Mouse (Mus musculus): Measurements from ENCODE around the gene Sec14l1.

Sec14l1 gene

DNA sequence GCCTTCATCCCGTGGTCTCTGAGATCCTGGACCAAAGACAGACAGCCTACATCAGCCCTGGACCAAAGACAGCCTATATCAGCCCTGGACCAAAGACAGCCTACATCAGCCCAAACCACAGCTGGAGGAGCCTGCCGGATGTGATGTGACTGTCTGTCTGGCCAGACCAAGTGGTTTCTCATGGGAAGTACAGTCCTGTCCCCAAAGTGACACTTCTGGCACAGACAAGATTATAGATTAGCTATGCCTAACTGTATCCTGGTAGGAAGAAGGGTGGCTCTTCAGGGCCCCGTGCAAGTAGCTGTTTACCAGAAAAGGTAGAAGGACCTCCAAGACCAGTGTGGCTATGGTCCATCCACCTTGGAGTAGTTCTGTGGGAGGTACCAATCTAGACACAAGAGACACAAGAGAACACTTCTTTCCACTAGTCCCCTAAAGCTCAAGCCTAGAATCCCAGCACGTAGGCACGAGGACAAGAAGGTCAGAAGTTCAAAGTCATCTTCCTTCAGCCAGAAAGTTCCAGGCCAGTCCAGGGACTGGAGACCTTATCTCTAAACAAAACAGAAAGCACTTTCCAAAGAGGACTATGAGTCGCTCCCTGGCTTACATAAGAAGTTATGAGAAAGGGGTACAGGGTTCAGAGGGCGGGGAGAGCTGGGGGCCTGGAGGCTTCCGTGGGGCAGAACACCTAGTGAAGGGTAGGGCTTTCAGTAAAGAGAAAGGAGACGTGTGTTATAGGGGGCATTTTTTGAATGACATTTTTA, 27.8 kb upstream of the Sec14l1 start:
- no peak for DNase-seq (ENCODE audit: extremely low spot score, low spot score)

- DNase-seq (ENCODE audit: extremely low spot score, low spot score), result no peak
Observed at GRCm38 (mm10) chr11:117088271-117088991, 26.5 kb upstream of the Sec14l1 start.

GRCm38 (mm10) chr11:117089673-117090419, 25.1 kb upstream of the Sec14l1 start:
- no peak for DNase-seq (ENCODE audit: extremely low spot score, low spot score)

GRCm38 (mm10) chr11:117091406-117091805, 23.6 kb upstream of the Sec14l1 start:
- DNase-seq (ENCODE audit: extremely low spot score, low spot score), result no peak

DNA sequence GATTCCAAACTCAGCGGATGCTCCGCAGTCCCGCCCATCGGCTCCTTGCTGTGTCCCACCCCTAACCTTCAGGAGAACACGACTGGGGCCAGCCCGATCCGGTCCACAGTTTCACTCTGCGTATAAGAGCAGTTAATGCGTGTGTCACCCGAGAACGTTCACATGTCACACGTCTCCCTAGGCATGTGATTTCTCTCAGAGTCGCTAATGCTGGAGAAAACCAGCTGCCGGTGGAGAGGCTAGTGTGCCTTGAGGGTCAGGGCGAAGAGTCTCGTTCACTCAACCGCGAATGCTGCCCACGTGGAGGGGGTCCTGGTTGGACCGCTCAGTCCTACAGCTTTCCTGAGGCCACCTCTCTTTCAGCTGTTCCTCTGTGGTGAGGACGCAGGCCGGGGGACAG, 23.1 kb upstream of the Sec14l1 start:
- DNase-seq (ENCODE audit: extremely low spot score, low spot score), result no peak

DNA sequence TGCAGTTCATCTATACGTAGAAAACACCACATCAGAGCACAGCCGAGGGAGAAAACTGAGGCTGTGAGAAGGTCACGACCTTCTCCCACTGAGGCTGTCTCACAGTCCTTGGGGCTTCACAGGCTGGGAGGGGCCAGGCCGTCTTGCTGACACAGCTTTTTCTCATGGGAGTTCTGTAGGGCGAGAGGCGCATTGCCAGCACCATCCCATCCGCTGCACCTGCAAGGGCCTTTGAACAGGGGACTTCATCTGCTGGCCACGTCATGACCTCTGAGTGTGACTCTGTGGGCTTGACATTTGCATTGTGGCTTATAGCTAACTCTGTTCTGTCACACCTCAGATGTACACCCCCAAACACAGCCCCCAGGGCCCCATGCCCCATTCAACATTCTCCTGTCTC, 22.3 kb upstream of the Sec14l1 start:
- no peak for DNase-seq (ENCODE audit: extremely low spot score, low spot score)

- DNase-seq (ENCODE audit: extremely low spot score, low spot score), result no peak
Observed at GRCm38 (mm10) chr11:117093900-117094552, 20.9 kb upstream of the Sec14l1 start.

- no peak for DNase-seq (ENCODE audit: extremely low spot score, low spot score)
Observed at GRCm38 (mm10) chr11:117094646-117095045, 20.3 kb upstream of the Sec14l1 start.

DNA sequence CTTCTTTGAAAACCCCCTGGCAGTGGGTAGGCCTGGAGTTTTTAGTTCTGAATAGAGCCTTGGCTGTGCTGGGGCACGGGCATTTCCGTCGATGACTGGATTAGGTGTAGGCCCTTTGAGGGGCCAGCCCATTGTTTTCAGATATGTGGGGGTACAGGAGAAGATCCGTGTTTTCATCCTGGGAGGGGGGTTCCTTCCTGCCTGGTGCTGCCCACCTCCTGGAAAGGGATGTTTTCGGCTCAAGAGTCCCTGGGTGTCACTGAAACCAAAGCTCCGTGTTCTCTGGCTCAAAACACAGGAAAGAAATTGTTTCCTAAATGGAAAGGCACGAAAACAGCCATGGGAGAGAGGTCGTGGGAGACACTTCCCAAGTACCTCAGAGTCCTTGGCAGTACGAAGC, 17.9 kb upstream of the Sec14l1 start:
- no peak for DNase-seq (ENCODE audit: extremely low spot score, low spot score)

DNA sequence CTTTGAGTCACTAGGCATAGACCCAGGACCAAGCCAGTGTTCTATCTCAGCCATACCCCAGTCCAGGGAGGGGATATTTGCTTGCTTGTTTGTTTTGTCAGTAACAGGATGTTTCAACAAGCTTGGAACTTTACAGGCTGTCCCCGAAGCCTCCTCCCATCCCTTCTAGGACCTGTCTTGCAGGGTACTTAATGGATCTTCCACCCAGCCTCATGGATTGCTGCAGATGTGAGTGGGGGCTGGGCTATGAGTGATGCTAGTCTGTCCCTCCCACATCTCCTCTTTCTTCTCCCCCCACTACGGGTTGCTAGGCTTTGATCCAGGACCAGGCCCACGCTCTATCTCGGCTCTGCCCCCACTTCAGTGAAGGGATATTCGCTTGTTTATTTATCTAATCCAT, 16.8 kb upstream of the Sec14l1 start:
- DNase-seq (ENCODE audit: extremely low spot score, low spot score), result no peak

GRCm38 (mm10) chr11:117098784-117099183, 16.2 kb upstream of the Sec14l1 start:
- no peak for DNase-seq (ENCODE audit: extremely low spot score, low spot score)

DNA sequence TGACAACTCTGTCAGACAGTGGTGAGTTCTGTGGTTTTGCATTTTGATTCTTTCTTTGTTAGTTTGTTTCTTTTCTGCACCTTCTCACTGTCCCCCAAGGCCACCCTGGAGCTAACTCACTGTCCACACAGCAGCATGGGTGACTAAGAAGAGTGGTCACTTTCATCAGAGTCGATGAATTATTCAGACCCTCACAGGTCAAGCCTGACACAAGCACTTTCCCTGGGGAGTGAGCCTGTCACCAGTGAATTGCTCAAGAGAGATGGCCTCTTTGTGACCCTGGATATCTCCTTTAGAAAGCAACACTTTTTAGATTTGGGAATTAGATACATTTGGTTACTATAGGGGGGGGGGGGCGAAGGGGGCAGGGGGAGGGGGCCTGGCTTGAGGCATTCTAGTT, 15.6 kb upstream of the Sec14l1 start:
- no peak for DNase-seq (ENCODE audit: extremely low spot score, low spot score)

DNA sequence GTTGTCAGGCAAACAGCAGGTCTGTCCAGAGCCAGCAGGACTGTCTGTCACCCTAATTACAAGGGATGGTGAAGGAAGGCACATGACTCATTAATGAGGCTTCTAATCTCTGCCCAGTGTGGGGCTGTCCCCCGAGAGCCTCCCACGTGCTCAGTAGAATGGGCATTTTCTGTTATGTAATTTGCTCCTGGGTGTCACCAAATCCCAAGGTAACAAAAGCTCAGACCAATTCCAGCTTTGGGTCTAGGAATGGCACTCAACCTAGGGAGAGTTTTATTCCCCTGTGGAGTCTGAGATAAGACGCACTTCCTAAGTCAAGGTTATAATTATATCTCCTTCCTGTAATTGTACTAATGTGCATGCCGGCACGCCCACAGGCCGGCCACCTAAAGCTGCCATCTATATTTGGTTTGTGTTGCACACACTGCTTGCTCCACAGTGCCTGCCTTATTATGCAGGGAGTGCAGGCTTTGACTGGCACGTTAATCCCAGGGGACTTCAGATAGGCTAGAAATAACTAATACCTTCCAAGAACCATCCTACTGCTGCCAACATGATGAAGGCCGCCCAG, 13.5 kb upstream of the Sec14l1 start:
- DNase-seq (ENCODE audit: extremely low spot score, low spot score), result no peak

DNA sequence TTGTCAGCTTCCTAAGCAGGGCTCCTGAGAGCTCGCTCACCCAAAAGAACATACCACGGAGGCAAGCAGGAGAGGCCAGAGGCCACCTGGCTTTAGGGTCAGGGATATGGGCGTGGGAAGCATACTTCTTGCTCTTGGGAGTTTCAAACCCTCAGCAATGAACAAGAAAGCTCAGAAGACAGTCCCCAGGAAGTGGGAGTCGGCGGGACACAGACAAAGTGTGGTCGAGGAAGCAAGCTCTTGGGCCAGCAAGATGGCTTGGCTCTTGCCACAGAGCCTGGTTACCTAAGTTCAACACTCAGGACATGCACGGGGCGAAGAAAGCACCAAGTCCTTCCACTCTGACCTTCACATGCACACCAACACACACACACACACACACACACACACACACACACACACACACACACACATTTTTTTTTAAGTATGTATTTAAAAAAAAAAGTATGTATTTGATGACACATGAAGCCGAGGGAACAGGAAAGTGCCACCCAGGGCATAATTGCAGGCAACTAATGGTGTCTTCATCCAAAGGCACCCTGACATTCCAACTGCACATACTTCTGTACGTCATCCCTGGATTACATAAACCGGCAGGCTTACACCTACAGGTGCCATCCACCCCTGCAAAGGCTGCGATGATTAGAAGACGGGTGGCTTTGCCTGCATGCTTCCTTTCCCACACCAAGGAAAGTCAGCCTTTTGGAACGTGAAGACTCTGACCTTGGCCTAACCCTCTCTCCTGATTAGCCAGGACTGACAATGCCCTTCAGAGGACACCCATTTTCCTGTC, 12.8 kb upstream of the Sec14l1 start:
- DNase-seq (ENCODE audit: extremely low spot score, low spot score), result no peak

DNA sequence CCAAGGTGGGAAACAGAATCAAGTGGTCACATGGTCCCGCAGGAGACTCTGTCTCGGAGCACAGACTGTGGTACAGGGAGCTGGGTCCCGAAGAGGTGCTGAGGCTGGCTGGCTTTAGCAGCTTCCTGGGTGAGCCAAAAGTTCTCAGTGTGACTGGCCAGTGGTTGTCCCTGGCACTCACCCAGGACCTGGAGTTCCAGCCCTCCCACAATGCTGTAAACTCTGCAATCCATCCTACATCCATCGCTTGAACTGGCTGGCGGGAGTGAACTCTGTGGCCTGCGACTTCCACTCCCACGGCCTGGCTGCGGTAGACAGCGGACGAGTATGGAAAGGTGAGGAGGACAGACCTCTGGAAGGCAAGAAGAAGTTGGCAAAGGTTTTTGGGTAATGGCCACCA, 11.4 kb upstream of the Sec14l1 start:
- no peak for DNase-seq (ENCODE audit: extremely low spot score, low spot score)

DNA sequence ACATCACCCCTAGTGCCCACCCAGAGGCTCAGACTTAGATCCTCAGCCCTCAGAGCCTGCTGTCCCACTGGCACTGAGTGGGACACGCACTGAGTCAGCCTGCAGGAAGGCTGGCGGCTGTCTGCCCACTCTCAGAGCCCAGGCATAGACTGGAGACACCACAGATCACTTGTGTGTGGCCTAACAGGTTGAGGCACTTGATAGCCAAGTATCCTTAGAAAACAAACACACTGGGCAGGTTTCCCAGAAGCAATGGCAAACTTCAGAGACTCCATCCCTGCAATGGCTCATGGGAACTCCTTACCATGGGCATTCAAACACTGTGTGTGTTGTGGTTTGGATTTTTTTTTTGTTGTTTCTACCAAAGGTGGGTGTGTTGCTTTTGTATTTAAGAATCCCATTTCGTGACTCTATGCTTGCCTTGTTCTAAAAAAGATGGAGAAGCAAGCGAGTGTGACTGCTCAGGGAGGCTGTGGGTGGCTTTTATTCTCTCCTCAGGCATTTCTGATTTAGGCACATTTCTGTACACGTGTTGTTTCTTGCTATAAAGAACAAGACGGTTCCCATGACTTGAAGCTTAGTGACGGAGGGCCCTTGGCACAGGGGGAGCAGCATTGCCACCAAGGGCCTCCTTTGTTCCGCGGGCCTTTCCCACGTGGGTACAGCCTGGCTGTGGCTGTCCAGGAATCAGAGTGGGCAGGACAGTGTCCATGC, 10.8 kb upstream of the Sec14l1 start:
- no peak for DNase-seq (ENCODE audit: extremely low spot score, low spot score)

DNA sequence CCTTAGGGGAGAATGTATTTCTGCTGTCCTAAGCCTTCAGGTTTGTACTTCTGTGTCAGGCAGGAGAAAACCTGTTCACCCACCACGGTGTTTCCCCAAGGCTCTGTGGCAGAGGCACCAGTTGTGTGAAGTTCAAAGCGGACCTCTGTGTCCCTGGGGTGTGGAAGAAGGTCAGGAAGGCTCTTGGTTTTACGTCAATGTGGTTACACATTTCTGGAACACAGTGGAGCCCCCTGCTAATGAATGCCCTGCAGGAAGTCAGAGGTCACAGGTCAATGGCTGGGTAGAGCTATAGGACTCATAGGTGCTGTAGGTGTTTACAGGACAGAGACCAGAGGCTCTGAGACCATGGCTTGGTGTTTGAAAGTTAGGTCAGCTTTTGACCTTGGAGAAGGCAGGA, 9.7 kb upstream of the Sec14l1 start:
- no peak for DNase-seq (ENCODE audit: extremely low spot score, low spot score)

GRCm38 (mm10) chr11:117105850-117106249, 9.1 kb upstream of the Sec14l1 start:
- no peak for DNase-seq (ENCODE audit: extremely low spot score, low spot score)

GRCm38 (mm10) chr11:117106633-117107334, 8.2 kb upstream of the Sec14l1 start:
- no peak for DNase-seq (ENCODE audit: extremely low spot score, low spot score)

All from neural tube, embryonic 10.5 days (tissue).